Mouse (Mus musculus): ENCODE data around the gene Slc29a2. TPM values are rescaled to one million over a fixed set of nuclear protein-coding genes. Genes with fewer than 3 reads are reported as not detected.

The Slc29a2 gene
- total and polyA plus RNA-seq, 3 experiments, result 4.3 to 12.6 (median 6.9) TPM

Other genes starting within 250 kb of the Slc29a2 start
- 10 to 100 TPM; 50.2 to 72.7 TPM for gene Rbm4, start 230.0 kb upstream of the Slc29a2 start, total RNA-seq (2021)
- 11.8 and 14.7 TPM in 2 replicates for gene Rbm4, start 230.0 kb upstream of the Slc29a2 start, polyA plus RNA-seq (2012; rRNA removed)
- gene Gm21992, start 212.2 kb upstream of the Slc29a2 start, total RNA-seq (2021), result 10 to 100 TPM; 15.3 to 25.3 TPM
- 24.1 and 31.9 TPM in 2 replicates for gene Gm21992, start 212.2 kb upstream of the Slc29a2 start, polyA plus RNA-seq (2012; rRNA removed)
- 10 to 100 TPM; 37.9 to 45.9 TPM for gene Rbm14, start 212.2 kb upstream of the Slc29a2 start, total RNA-seq (2021)
- 83.4 and 97.2 TPM in 2 replicates for gene Rbm14, start 212.2 kb upstream of the Slc29a2 start, polyA plus RNA-seq (2012; rRNA removed)
- gene Ccs, start 184.5 kb upstream of the Slc29a2 start, total RNA-seq (2021), result 100 to 1,000 TPM in 1 of 2 experiments, 10 to 100 TPM in 1; 63.8 to 107 TPM
- 79.1 and 102 TPM in 2 replicates for gene Ccs, start 184.5 kb upstream of the Slc29a2 start, polyA plus RNA-seq (2012; rRNA removed)
- gene Ccdc87, start 184.5 kb upstream of the Slc29a2 start, total RNA-seq (2021), result under 1 TPM; 0.17 to 0.20 TPM
- gene Ccdc87, start 184.5 kb upstream of the Slc29a2 start, polyA plus RNA-seq (2012; rRNA removed), result 0.09 TPM in 1 of 2 replicates, not detected in the other
- gene Ctsf, start 168.7 kb upstream of the Slc29a2 start, total RNA-seq (2021), result 100 to 1,000 TPM; 214 to 421 TPM
- gene Ctsf, start 168.7 kb upstream of the Slc29a2 start, polyA plus RNA-seq (2012; rRNA removed), result 1,208 and 1,259 TPM in 2 replicates
- 1 to 10 TPM in 1 of 2 experiments, under 1 TPM in 1; 0.43 to 1.0 TPM for gene Actn3, start 146.0 kb upstream of the Slc29a2 start, total RNA-seq (2021)
- gene Actn3, start 146.0 kb upstream of the Slc29a2 start, polyA plus RNA-seq (2012; rRNA removed), result 0.16 and 0.47 TPM in 2 replicates
- 10 to 100 TPM; 16.7 to 21.8 TPM for gene Zdhhc24, start 145.2 kb upstream of the Slc29a2 start, total RNA-seq (2021)
- gene Zdhhc24, start 145.2 kb upstream of the Slc29a2 start, polyA plus RNA-seq (2012; rRNA removed), result 78.3 and 80.4 TPM in 2 replicates
- gene Bbs1, start 117.2 kb upstream of the Slc29a2 start, total RNA-seq (2021), result 10 to 100 TPM in 1 of 2 experiments, 1 to 10 TPM in 1; 5.9 to 13.9 TPM
- 6.1 and 6.2 TPM in 2 replicates for gene Bbs1, start 117.2 kb upstream of the Slc29a2 start, polyA plus RNA-seq (2012; rRNA removed)
- 100 to 1,000 TPM in 1 of 2 experiments, 10 to 100 TPM in 1; 93.0 to 104 TPM for gene Dpp3, start 95.6 kb upstream of the Slc29a2 start, total RNA-seq (2021)
- 259 and 313 TPM in 2 replicates for gene Dpp3, start 95.6 kb upstream of the Slc29a2 start, polyA plus RNA-seq (2012; rRNA removed)
- 10 to 100 TPM in 1 of 2 experiments, 1 to 10 TPM in 1; 8.9 to 11.8 TPM for gene Peli3, start 80.7 kb upstream of the Slc29a2 start, total RNA-seq (2021)
- gene Peli3, start 80.7 kb upstream of the Slc29a2 start, polyA plus RNA-seq (2012; rRNA removed), result 15.4 and 16.5 TPM in 2 replicates
- gene Mrpl11, start 61.7 kb upstream of the Slc29a2 start, total RNA-seq (2021), result 10 to 100 TPM; 43.1 to 60.6 TPM
- 16.3 and 19.7 TPM in 2 replicates for gene Mrpl11, start 61.7 kb upstream of the Slc29a2 start, polyA plus RNA-seq (2012; rRNA removed)
- under 1 TPM; 0.43 to 0.55 TPM for gene Npas4, start 33.5 kb upstream of the Slc29a2 start, total RNA-seq (2021)
- 1.1 and 1.3 TPM in 2 replicates for gene Npas4, start 33.5 kb upstream of the Slc29a2 start, polyA plus RNA-seq (2012; rRNA removed)
- gene B4gat1, start 15.0 kb downstream of the Slc29a2 start, total RNA-seq (2021), result 10 to 100 TPM; 27.8 to 44.9 TPM
- gene B4gat1, start 15.0 kb downstream of the Slc29a2 start, polyA plus RNA-seq (2012; rRNA removed), result 49.9 and 51.8 TPM in 2 replicates
- 1 to 10 TPM; 1.6 to 2.6 TPM for gene AC124502.3, start 15.0 kb downstream of the Slc29a2 start, total RNA-seq (2021)
- gene AC124502.3, start 15.0 kb downstream of the Slc29a2 start, polyA plus RNA-seq (2012; rRNA removed), result 0.55 and 0.89 TPM in 2 replicates
- 10 to 100 TPM; 28.5 to 28.8 TPM for gene Brms1, start 17.5 kb downstream of the Slc29a2 start, total RNA-seq (2021)
- 30.3 and 36.2 TPM in 2 replicates for gene Brms1, start 17.5 kb downstream of the Slc29a2 start, polyA plus RNA-seq (2012; rRNA removed)
- gene Rin1, start 26.6 kb downstream of the Slc29a2 start, total RNA-seq (2021), result 1 to 10 TPM; 3.1 to 9.6 TPM
- gene Rin1, start 26.6 kb downstream of the Slc29a2 start, polyA plus RNA-seq (2012; rRNA removed), result 8.8 and 11.6 TPM in 2 replicates
- gene Cd248, start 44.2 kb downstream of the Slc29a2 start, total RNA-seq (2021), result 10 to 100 TPM; 10.4 to 19.8 TPM
- 23.4 and 24.1 TPM in 2 replicates for gene Cd248, start 44.2 kb downstream of the Slc29a2 start, polyA plus RNA-seq (2012; rRNA removed)
- 1 to 10 TPM; 1.2 to 2.9 TPM for gene Tmem151a, start 61.7 kb downstream of the Slc29a2 start, total RNA-seq (2021)
- gene Tmem151a, start 61.7 kb downstream of the Slc29a2 start, polyA plus RNA-seq (2012; rRNA removed), result 4.8 and 5.0 TPM in 2 replicates
- 10 to 100 TPM; 69.5 to 82.3 TPM for gene Yif1a, start 64.7 kb downstream of the Slc29a2 start, total RNA-seq (2021)
- 135 and 147 TPM in 2 replicates for gene Yif1a, start 64.7 kb downstream of the Slc29a2 start, polyA plus RNA-seq (2012; rRNA removed)
- gene Cnih2, start 74.7 kb downstream of the Slc29a2 start, total RNA-seq (2021), result 1 to 10 TPM; 1.2 to 2.4 TPM
- 7.1 and 13.2 TPM in 2 replicates for gene Cnih2, start 74.7 kb downstream of the Slc29a2 start, polyA plus RNA-seq (2012; rRNA removed)
- gene Rab1b, start 83.2 kb downstream of the Slc29a2 start, total RNA-seq (2021), result 100 to 1,000 TPM; 166 to 194 TPM
- gene Rab1b, start 83.2 kb downstream of the Slc29a2 start, polyA plus RNA-seq (2012; rRNA removed), result 335 and 337 TPM in 2 replicates
- gene Klc2, start 94.7 kb downstream of the Slc29a2 start, total RNA-seq (2021), result 10 to 100 TPM; 44.2 to 48.1 TPM
- 95.3 and 101 TPM in 2 replicates for gene Klc2, start 94.7 kb downstream of the Slc29a2 start, polyA plus RNA-seq (2012; rRNA removed)
- 10 to 100 TPM; 18.4 to 18.9 TPM for gene Pacs1, start 249.3 kb downstream of the Slc29a2 start, total RNA-seq (2021)
- gene Pacs1, start 249.3 kb downstream of the Slc29a2 start, polyA plus RNA-seq (2012; rRNA removed), result 34.1 and 39.9 TPM in 2 replicates

Measured in adrenal gland, adult 2 months (tissue).